Mouse (Mus musculus) spleen, postnatal 14 days (tissue): Measurements from ENCODE around the gene Krt16.

Source experiments
- DNase-seq, 2 experiments: peaks; one replicate each; pipeline ENCODE4 v3.0.0; 2021 to 2022; ENCODE audit warnings: low spot score in 2 of 2

The Krt16 gene

GRCm38 (mm10) chr11:100248852-100249465, at the start of gene Krt16:
Gene Krt16 (minus strand): TSS chr11:100248902.
- no peak for DNase-seq

GRCm38 (mm10) chr11:100297801-100298200, 49.1 kb upstream of the Krt16 start:
- no peak for DNase-seq

- peak; percentile 55 to 77 for DNase-seq
These were observed 46.6 kb upstream of the Krt16 start for GRCm38 (mm10) chr11:100295308-100295707.

GRCm38 (mm10) chr11:100292884-100293283, 44.2 kb upstream of the Krt16 start:
- no peak for DNase-seq

- no peak for DNase-seq
These were observed 41.5 kb upstream of the Krt16 start for GRCm38 (mm10) chr11:100290235-100290634.

GRCm38 (mm10) chr11:100288942-100289341, 40.2 kb upstream of the Krt16 start:
- DNase-seq: no peak

GRCm38 (mm10) chr11:100287024-100287423, 38.3 kb upstream of the Krt16 start:
- no peak for DNase-seq

- DNase-seq: no peak
These were observed 36.3 kb upstream of the Krt16 start for GRCm38 (mm10) chr11:100284988-100285387.

- DNase-seq: peak; percentile 38 to 64
These were observed 33.8 kb upstream of the Krt16 start for GRCm38 (mm10) chr11:100282549-100282948.

GRCm38 (mm10) chr11:100281596-100282544, 33.2 kb upstream of the Krt16 start:
- DNase-seq: peak; percentile 35 to 70

- no peak for DNase-seq
These were observed 30.1 kb upstream of the Krt16 start for GRCm38 (mm10) chr11:100278759-100279158.

GRCm38 (mm10) chr11:100277726-100278480, 29.2 kb upstream of the Krt16 start:
- DNase-seq: no peak

GRCm38 (mm10) chr11:100275466-100275865, 26.8 kb upstream of the Krt16 start:
- DNase-seq: no peak

- no peak for DNase-seq
These were observed 26.0 kb upstream of the Krt16 start for GRCm38 (mm10) chr11:100274719-100275118.

- no peak for DNase-seq
These were observed 23.2 kb upstream of the Krt16 start for GRCm38 (mm10) chr11:100271878-100272277.

- no peak for DNase-seq
These were observed 21.2 kb upstream of the Krt16 start, which contains the start of gene Krt42 for GRCm38 (mm10) chr11:100269821-100270332. Gene Krt42 (minus strand): TSS chr11:100269871.

- DNase-seq: no peak
These were observed 13.6 kb upstream of the Krt16 start for GRCm38 (mm10) chr11:100262058-100262980.

GRCm38 (mm10) chr11:100261235-100261605, 12.5 kb upstream of the Krt16 start:
- no peak for DNase-seq

GRCm38 (mm10) chr11:100260514-100261234, 12.0 kb upstream of the Krt16 start, which contains the start of gene Krt17:
Gene Krt17 (minus strand): TSS chr11:100261029.
- no peak for DNase-seq

GRCm38 (mm10) chr11:100259079-100259478, 10.4 kb upstream of the Krt16 start:
- no peak for DNase-seq
